Mouse (Mus musculus): ENCODE measurements around the gene Olfr19. TPM values are rescaled to one million over a fixed set of nuclear protein-coding genes. Genes with fewer than 3 reads are reported as not detected.
"Not testable (repeated sequence)": the region's sequence is repeated elsewhere in the genome, so short reads cannot be mapped to it uniquely, and the experiment has no call there.

Gene Olfr19
- total RNA-seq (2021) = not detected
- long read RNA-seq, experiment 1 = 0 reads
- long read RNA-seq, experiment 2 = 0 reads

- DNase-seq (ENCODE audit: low spot score in 2 of 2) = no peak
Observed at GRCm38 (mm10) chr16:16676305-16676704, at the start of gene Olfr19. Olfr19 (minus strand) TSS chr16:16676405.

- DNase-seq (ENCODE audit: low spot score in 2 of 2) = no peak
Observed at GRCm38 (mm10) chr16:16684975-16685374, 8.8 kb upstream of the Olfr19 start.

GRCm38 (mm10) chr16:16684053-16684452 lies 7.8 kb upstream of the Olfr19 start:
- peak in 1 of 2 experiments; percentile 4 for DNase-seq (ENCODE audit: low spot score in 2 of 2)

- DNase-seq (ENCODE audit: low spot score in 2 of 2) = no peak
Observed at GRCm38 (mm10) chr16:16664994-16665393, 11.2 kb downstream of the Olfr19 start.

- DNase-seq (ENCODE audit: low spot score in 2 of 2) = not testable (repeated sequence)
Observed at GRCm38 (mm10) chr16:16664516-16664915, 11.7 kb downstream of the Olfr19 start.

GRCm38 (mm10) chr16:16645148-16645547 lies 31.1 kb downstream of the Olfr19 start:
- no peak for DNase-seq (ENCODE audit: low spot score in 2 of 2)

GRCm38 (mm10) chr16:16633730-16634129 lies 42.5 kb downstream of the Olfr19 start:
- DNase-seq (ENCODE audit: low spot score in 2 of 2) = no peak

Other genes starting within 250 kb of the Olfr19 start
- 10 to 100 TPM; 11.2 to 12.9 TPM for gene Fgd4, start 75.9 kb downstream of the Olfr19 start, total RNA-seq (2021)
- gene Spag6l, start 153.1 kb upstream of the Olfr19 start, total RNA-seq (2021) = under 1 TPM in 1 of 2 experiments, not detected in 1; 0.36 TPM
- not detected for gene Igll1, start 187.6 kb upstream of the Olfr19 start, total RNA-seq (2021)
- 10 to 100 TPM; 55.8 to 61.8 TPM for gene Top3b, start 194.3 kb upstream of the Olfr19 start, total RNA-seq (2021)
- gene Vpreb1, start 194.4 kb upstream of the Olfr19 start, total RNA-seq (2021) = 1 to 10 TPM in 1 of 2 experiments, not detected in 1; 1.1 TPM
- gene Ppm1f, start 220.1 kb upstream of the Olfr19 start, total RNA-seq (2021) = 10 to 100 TPM; 29.5 to 36.6 TPM

All from adrenal gland, adult 18-20 months (tissue).